Mouse (Mus musculus): Measurements from ENCODE around the gene Nfyc. TPM values are rescaled to one million over a fixed set of nuclear protein-coding genes. Genes with fewer than 3 reads are reported as not detected.

Nfyc gene
- polyA plus RNA-seq, 1 experiment from 2014 or later = 115 TPM

DNA sequence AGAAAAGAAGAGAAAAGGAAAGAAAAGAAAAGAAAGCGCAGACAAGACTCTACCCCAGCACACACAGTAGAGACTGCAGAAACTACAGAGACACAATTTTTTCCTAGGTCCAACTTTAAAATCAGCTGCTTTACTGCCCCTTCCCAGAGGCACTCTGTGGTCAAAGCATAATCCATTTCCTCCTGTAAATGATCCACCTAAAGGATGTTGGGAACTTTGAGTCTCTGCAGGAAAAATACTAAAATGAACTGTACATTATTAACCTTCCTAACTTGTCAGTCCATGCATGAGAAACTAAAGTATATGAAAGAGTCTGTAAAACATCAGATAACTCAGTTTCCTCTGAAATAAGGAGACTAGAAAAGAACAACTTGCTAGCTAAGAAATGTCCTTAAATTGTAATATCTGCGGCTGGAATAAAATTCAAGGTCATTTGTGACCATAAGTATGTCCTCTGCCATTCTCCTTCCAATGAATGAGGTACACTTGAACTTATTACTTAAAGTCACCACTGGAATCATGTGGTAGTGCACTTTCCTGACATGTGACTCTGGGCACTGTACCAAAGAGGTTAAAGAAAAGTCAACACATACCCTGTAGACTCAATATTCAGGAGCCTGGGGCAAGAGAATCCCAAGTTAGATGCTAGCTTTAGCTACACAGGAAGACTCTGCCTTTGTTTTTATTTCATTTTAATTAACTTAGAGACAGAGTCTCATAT, 9.0 kb downstream of the Nfyc start:
- H3K27ac ChIP-seq = peak overlapping the region; percentile 81
- no peaks in the 10 kb centered on the region for H3K36me3 ChIP-seq
- H3K9me3 ChIP-seq (replicated peaks) = no peaks in the 10 kb centered on the region
- no peak overlapping the region for H3K4me2 ChIP-seq
- H3K27me3 ChIP-seq = no peaks in the 10 kb centered on the region
- no peak overlapping the region for H3K9ac ChIP-seq
- WGBS = 93% methylated on average over 2 of the region's 2 CpGs
- H3K4me1 ChIP-seq = peaks cover 46% of the 10 kb centered on the region
- ATAC-seq (replicated peaks; ENCODE audit: low FRiP score) = no peak
- no peak overlapping the region for H3K4me3 ChIP-seq (replicated peaks)

DNA sequence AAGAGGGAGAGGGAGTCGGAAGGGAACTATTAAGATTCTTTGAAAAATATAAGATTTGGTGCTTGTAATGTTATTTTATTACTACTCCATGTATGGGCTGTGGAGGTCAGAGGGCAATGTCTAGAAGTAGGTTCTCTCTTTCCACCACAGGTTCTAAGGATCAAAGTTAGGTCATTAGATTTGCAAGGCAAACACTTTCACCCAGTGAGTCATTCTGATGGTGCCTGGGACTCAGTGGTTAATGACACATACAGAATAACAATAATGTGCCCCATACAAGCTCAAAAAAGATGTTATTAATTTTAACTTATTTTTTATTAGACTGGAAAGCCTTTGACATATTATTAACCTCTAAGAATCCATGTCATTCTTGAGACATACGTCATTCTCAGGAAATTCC, 11.5 kb downstream of the Nfyc start:
- Histone ChIP-seq H3K4me3 (replicated peaks) (no peak overlapping the region), H3K4me2 (no peak overlapping the region), H3K27me3 (no peaks in the 10 kb centered on the region), H3K9me3 (replicated peaks) (no peaks in the 10 kb centered on the region), H3K9ac (no peak overlapping the region), H3K4me1 (peaks cover 58% of the 10 kb centered on the region), H3K36me3 (no peaks in the 10 kb centered on the region), H3K27ac (no peak overlapping the region)
- WGBS = 90% methylated on average over 2 of the region's 2 CpGs
- ATAC-seq (replicated peaks; ENCODE audit: low FRiP score) = no peak

DNA sequence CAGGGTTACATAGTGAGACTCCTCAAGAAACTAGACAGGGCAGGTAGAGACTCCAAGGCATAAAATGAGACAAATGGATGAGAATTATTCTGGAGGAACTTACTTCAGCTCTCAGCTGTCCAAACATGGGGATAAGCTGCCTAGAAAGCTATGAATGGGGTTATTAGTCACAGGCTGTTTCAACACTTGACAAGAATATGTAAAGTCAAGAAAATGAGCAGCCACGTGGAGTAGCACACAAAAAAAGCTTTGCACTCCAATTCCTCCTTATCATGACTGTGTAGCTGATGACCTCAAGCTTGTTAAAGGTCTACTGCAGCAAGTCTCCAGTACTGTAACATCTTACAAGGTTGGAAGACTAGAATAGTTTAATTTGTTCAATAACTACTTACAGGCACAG, 12.1 kb downstream of the Nfyc start:
- H3K4me2 ChIP-seq = no peak overlapping the region
- no peak for ATAC-seq (replicated peaks; ENCODE audit: low FRiP score)
- H3K27me3 ChIP-seq = no peaks in the 10 kb centered on the region
- H3K36me3 ChIP-seq = no peaks in the 10 kb centered on the region
- no peak overlapping the region for H3K4me3 ChIP-seq (replicated peaks)
- no peak overlapping the region for H3K27ac ChIP-seq
- peaks cover 53% of the 10 kb centered on the region for H3K4me1 ChIP-seq
- 71% methylated on average over 1 of the region's 1 CpGs for WGBS
- no peaks in the 10 kb centered on the region for H3K9me3 ChIP-seq (replicated peaks)
- H3K9ac ChIP-seq = no peak overlapping the region

DNA sequence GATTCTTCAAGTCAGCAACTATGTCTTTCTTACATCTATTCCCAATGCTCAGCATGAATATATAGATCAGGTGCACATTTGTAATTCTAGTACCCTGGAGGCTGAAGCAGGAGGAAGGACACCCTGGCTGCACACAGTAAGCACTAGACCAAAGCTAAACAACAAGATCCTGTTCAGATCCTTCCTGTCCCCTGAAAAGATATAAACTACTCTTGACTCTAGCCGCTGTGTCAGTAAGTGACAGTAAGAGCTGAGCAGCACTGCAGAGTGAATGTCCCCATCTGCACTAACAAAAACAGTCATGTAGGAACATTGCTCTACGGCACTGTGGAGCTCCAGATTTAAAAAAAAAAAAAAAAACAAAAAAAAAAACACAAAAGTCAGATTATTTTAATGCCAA, 13.4 kb downstream of the Nfyc start:
- ATAC-seq (replicated peaks; ENCODE audit: low FRiP score) = no peak
- 39% methylated on average over 2 of the region's 2 CpGs for WGBS
- H3K4me3 ChIP-seq (replicated peaks) = no peak overlapping the region
- H3K36me3 ChIP-seq = no peaks in the 10 kb centered on the region
- H3K9me3 ChIP-seq (replicated peaks) = no peaks in the 10 kb centered on the region
- H3K4me1 ChIP-seq = peaks cover 46% of the 10 kb centered on the region
- no peak overlapping the region for H3K4me2 ChIP-seq
- no peaks in the 10 kb centered on the region for H3K27me3 ChIP-seq
- no peak overlapping the region for H3K9ac ChIP-seq
- H3K27ac ChIP-seq = peak overlapping the region; percentile 79

DNA sequence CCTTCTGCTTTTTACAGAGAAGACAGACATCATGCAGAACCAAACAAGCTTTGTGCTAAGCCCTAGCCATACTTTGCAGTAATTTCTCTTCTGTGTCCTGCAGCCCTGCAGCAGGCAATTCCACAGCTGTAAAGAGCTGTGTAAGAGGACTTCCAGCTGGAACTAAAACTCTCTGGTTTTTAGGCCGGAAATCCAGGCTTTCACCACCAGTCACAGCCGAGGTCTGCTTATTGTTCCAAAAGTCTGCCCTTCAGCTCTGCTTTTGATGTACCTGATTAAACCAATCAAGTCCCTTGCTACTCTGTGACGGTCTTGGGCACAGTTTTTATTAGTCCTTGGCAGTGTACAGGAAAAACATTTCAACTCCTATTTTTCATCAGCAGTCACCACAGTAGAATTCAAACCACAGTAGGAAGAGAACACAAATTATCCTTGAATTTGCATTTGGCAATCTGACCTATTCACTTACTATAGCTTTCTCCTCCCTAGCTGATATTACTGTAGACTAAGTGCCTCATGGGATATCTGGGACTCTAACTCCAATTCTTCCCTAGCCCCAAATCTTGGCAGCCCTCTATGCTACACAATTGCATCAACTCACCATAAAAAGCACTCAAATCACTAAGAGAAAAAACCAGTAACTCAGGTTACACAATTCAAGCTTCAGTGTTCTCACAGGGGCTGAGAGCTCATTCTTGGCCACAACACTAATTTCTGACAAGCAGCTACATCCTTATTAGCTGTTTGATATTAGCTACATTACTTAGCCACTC, 14.2 kb downstream of the Nfyc start:
- peaks cover 49% of the 10 kb centered on the region for H3K4me1 ChIP-seq
- ATAC-seq (replicated peaks; ENCODE audit: low FRiP score) = no peak
- no peak overlapping the region for H3K9ac ChIP-seq
- H3K9me3 ChIP-seq (replicated peaks) = no peaks in the 10 kb centered on the region
- H3K4me3 ChIP-seq (replicated peaks) = no peak overlapping the region
- WGBS = 18% methylated on average over 3 of the region's 3 CpGs
- H3K4me2 ChIP-seq = 0 out of 2 replicates have a peak overlapping the region, but pooled peaks have one; percentile 58
- H3K27me3 ChIP-seq = no peaks in the 10 kb centered on the region
- no peaks in the 10 kb centered on the region for H3K36me3 ChIP-seq
- peak overlapping the region; percentile 79 for H3K27ac ChIP-seq

DNA sequence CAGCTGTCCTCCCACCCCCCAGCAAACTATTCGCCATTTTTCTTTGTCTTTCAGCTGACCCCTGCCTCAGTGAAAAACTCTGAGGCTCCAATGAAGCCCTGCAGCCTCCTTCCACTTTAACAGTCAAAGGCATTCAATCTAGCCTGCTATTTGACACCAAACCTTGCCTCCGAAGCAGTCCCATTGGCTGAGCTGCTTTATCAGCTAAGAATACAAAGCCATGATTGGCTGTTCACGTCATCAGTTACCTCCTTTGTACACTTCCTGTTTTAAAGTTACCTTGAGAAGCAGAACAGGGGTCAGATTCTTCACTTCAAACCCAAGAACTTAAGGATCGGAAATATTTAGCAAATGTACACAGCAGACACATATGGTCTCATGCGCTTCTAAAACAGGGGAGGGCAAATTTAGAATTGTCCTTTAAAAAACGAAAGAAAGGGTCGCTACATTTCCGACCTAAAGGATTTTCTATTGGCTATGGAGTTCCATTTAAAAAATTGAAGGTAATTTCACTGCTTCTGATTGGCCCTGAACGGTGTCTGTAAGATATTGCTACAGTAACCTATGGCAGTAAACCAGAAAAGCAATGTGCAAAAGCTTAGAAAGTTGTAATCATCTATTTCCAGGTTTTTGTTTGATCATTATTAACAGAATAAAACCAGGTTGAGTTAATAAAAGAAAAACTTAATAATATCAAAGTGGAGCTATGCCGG, 15.6 kb downstream of the Nfyc start:
- 6% methylated on average over 10 of the region's 10 CpGs for WGBS
- peak; percentile 94 for ATAC-seq (replicated peaks; ENCODE audit: low FRiP score)
- H3K36me3 ChIP-seq = no peaks in the 10 kb centered on the region
- H3K4me2 ChIP-seq = peak overlapping the region; percentile 58
- H3K27ac ChIP-seq = peak overlapping the region; percentile 92
- H3K27me3 ChIP-seq = no peaks in the 10 kb centered on the region
- H3K9me3 ChIP-seq (replicated peaks) = no peaks in the 10 kb centered on the region
- peak overlapping the region; percentile 61 for H3K9ac ChIP-seq
- peak overlapping the region; percentile 58 for H3K4me3 ChIP-seq (replicated peaks)
- H3K4me1 ChIP-seq = peaks cover 46% of the 10 kb centered on the region

DNA sequence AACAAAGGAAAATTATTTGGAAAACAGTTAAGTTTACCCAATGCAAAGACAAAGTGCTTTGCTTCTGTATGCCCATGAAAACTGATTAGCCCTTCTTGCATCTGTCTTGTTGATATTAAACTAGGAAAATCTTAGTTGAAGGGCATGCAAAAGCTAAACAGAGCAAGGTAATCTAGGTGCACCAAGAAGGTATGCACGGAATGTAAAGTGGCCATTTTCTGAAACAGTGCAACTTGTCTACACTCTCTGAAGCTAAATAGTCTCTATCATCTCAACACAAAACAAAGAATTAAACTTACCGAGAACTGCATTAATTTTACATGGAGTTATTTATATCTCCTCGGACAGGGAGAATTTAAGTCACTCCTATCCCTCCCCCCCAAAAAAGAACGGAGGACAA, 16.2 kb downstream of the Nfyc start:
- ATAC-seq (replicated peaks; ENCODE audit: low FRiP score) = peak; percentile 4; the same call in 1 of the 2 replicates
- H3K4me3 ChIP-seq (replicated peaks) = peak overlapping the region; percentile 58
- H3K9ac ChIP-seq = peak overlapping the region; percentile 61
- 7% methylated on average over 4 of the region's 4 CpGs for WGBS
- H3K36me3 ChIP-seq = no peaks in the 10 kb centered on the region
- H3K27me3 ChIP-seq = no peaks in the 10 kb centered on the region
- H3K27ac ChIP-seq = peak overlapping the region; percentile 92
- no peaks in the 10 kb centered on the region for H3K9me3 ChIP-seq (replicated peaks)
- peak overlapping the region; percentile 58 for H3K4me2 ChIP-seq
- peaks cover 44% of the 10 kb centered on the region for H3K4me1 ChIP-seq

DNA sequence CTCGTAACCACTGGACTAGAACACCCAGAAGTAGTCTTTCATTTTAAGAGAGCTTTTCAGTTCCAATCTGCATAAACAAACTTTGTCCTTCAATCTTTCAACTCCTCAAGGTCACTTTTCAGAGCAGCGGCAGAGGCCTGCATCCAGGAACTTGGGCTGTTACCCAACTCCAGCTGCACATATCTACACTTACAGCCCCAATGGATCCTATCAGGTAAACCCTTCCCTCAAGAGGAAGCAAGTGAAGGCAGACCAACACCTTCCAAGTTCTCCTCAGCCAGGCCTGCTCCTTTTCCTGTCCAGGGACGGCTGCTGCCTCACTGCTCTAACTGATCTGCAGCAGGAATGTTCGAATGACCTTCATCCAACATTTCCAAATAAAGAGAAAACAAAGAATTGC, 17.2 kb downstream of the Nfyc start:
- Histone ChIP-seq H3K36me3 (no peaks in the 10 kb centered on the region), H3K4me3 (replicated peaks) (peak overlapping the region; percentile 58), H3K27ac (peak overlapping the region; percentile 92), H3K9ac (peak overlapping the region; percentile 61), H3K4me1 (peaks cover 49% of the 10 kb centered on the region), H3K4me2 (peak overlapping the region; percentile 58), H3K9me3 (replicated peaks) (no peaks in the 10 kb centered on the region), H3K27me3 (no peaks in the 10 kb centered on the region)
- no peak; the same call in 1 of the 2 replicates for ATAC-seq (replicated peaks; ENCODE audit: low FRiP score)
- 12% methylated on average over 4 of the region's 4 CpGs for WGBS

DNA sequence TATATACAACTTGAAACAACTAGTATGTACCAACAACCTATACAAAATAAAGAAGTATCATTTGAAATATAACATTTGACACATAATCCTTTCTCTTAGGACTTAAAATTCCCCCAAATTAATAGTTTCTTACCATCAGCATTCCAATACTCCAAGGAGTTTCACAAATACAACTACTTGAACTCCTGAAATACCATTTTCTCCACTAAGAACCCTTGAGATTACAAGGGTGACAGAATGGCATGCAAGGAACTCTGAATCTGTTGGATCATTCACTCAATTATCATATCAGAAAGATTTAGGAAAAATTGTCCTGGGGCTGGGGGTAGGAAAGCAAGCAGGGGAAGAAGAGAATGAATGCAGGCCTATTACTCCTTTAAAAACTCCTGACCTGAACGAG, 17.6 kb downstream of the Nfyc start:
- peaks cover 49% of the 10 kb centered on the region for H3K4me1 ChIP-seq
- H3K9me3 ChIP-seq (replicated peaks) = no peaks in the 10 kb centered on the region
- peak overlapping the region; percentile 58 for H3K4me2 ChIP-seq
- H3K4me3 ChIP-seq (replicated peaks) = peak overlapping the region; percentile 58
- H3K27me3 ChIP-seq = no peaks in the 10 kb centered on the region
- peak overlapping the region; percentile 61 for H3K9ac ChIP-seq
- 6% methylated on average over 1 of the region's 1 CpGs for WGBS
- H3K36me3 ChIP-seq = no peaks in the 10 kb centered on the region
- peak overlapping the region; percentile 92 for H3K27ac ChIP-seq
- ATAC-seq (replicated peaks; ENCODE audit: low FRiP score) = no peak

DNA sequence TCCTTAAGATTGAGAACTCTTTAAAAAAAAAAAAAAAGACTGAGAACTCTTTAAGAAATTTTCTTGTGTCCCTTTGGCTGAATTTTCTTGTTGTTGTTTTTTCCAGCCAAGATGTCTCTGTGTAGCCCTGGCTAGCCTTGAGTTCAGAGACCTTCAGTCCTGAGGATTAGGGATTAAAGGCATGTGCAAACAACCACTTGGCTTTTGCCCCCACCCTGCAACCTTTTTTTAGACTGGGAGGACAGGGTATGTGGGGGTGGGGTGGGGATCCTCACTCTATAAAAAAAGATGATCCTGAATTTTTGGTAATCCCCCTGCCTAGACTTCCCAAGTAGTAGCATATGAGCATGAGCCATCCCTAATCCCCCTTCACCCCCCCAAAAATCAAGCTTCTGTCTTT, 25.6 kb downstream of the Nfyc start:
- peaks cover 12% of the 10 kb centered on the region; the same call in 1 of the 2 replicates for H3K36me3 ChIP-seq
- no peaks in the 10 kb centered on the region for H3K9me3 ChIP-seq (replicated peaks)
- ATAC-seq (replicated peaks; ENCODE audit: low FRiP score) = no peak
- no peak overlapping the region for H3K27ac ChIP-seq
- no peak overlapping the region for H3K4me2 ChIP-seq
- H3K9ac ChIP-seq = no peak overlapping the region
- H3K4me3 ChIP-seq (replicated peaks) = no peak overlapping the region
- peaks cover 11% of the 10 kb centered on the region; the same call in 1 of the 2 replicates for H3K4me1 ChIP-seq
- H3K27me3 ChIP-seq = no peaks in the 10 kb centered on the region

DNA sequence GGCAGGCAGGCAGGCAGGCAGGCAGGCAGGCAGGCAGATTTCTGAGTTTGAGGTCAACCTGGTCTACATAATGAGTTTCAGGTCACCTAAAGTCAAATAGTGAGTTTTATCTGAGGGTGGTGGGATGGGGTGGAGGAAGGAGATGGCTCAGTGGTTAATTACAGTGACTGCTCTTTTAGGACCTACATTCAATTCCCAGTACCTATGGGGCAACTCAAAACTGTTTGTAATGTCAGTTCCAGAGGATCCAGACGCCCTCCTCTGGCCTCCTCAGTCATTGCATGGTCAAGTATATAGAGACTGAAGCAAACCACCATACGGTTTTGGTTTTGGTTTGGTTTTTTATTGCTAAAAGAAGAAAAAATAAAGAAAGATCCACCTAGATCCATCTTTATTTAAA, 29.9 kb downstream of the Nfyc start:
- WGBS = 45% methylated on average over 2 of the region's 2 CpGs
- no peak for ATAC-seq (replicated peaks; ENCODE audit: low FRiP score)
- no peak overlapping the region for H3K9ac ChIP-seq
- H3K4me2 ChIP-seq = no peak overlapping the region
- no peaks in the 10 kb centered on the region for H3K9me3 ChIP-seq (replicated peaks)
- peaks cover 16% of the 10 kb centered on the region; the same call in 1 of the 2 replicates for H3K36me3 ChIP-seq
- H3K27ac ChIP-seq = no peak overlapping the region
- peaks cover 15% of the 10 kb centered on the region for H3K4me1 ChIP-seq
- H3K4me3 ChIP-seq (replicated peaks) = no peak overlapping the region
- H3K27me3 ChIP-seq = no peaks in the 10 kb centered on the region

DNA sequence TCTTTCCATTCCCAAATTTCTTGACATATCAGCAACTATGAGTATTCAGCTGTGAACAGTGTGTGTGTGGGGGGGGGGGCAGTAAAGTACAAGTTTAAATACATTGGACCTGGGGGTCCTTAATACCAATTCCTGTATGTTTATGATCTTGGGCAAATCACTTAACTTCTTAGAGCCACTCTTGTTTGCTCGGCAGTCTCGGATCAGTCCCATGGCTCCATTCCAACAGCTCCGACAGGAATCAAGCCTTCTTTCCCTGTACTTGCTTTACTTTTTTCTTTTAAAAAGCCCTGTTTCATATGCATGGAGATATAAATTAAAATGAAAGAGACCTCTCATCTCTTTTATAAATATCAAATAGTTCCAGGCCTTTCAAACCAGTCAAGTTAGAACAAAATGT, 30.7 kb downstream of the Nfyc start:
- H3K36me3 ChIP-seq = peaks cover 16% of the 10 kb centered on the region; the same call in 1 of the 2 replicates
- no peaks in the 10 kb centered on the region for H3K27me3 ChIP-seq
- peak overlapping the region; percentile 2; the same call in 1 of the 2 replicates for H3K27ac ChIP-seq
- no peak overlapping the region for H3K4me3 ChIP-seq (replicated peaks)
- 62% methylated on average over 3 of the region's 3 CpGs for WGBS
- no peak overlapping the region for H3K9ac ChIP-seq
- peaks cover 16% of the 10 kb centered on the region for H3K4me1 ChIP-seq
- H3K9me3 ChIP-seq (replicated peaks) = no peaks in the 10 kb centered on the region
- H3K4me2 ChIP-seq = no peak overlapping the region
- ATAC-seq (replicated peaks; ENCODE audit: low FRiP score) = no peak
